Mouse (Mus musculus) erythroid progenitor cell, adult 5-6 weeks (primary cell): ENCODE data around the gene Olfr822. TPM values are rescaled to one million over a fixed set of nuclear protein-coding genes. Genes with fewer than 3 reads are reported as not detected.
"Not testable (repeated sequence)": the region's sequence is repeated elsewhere in the genome, so short reads cannot be mapped to it uniquely, and the experiment has no call there.

Experiments
- ATAC-seq: replicated peaks from 2 replicates; pipeline ENCODE4 v1.8.0; 2016; ENCODE audit warnings: moderate number of reproducible peaks, mild to moderate bottlenecking, moderate TSS enrichment, inconsistent platforms; ENCODE audit not compliant: poor library complexity, low FRiP score, severe bottlenecking
- total RNA-seq, 2 experiments: library from RNA; stranded (forward) in 1 of 2; stranded (reverse) in 1 of 2; fragments of 150-400 nt in 1 of 2; fragments of 186-747, 209-891 nt in 1 of 2; gene quantifications; 2 replicates each; pipeline versions ENCODE4 v1.2.3 to v1.2.4; 2015 to 2017; ENCODE audit warnings: low replicate concordance in 2 of 2

Olfr822 gene
- total RNA-seq (2015; ENCODE audit: low replicate concordance) = not detected in 2 replicates
- total RNA-seq (2017; ENCODE audit: low replicate concordance) = not detected in 2 replicates

DNA sequence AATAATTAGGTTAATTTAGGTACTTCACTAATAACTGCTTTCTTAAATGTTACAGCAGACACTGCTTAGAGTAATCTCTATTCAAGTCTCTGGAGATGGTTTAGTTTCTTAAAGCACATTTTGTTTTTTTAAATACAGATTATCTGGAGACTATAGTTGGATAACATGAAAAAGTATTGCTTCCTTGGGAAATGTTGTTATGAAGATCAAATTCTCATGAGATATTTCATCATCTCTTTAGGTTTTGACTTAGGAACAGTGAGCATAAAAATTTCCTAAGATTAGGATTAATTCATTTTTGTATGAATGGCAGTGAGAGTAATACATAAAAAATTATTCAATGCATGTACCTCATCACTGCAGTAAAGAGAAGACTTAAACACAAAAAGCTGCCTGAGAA, at the start of gene Olfr822:
TSS of gene Olfr822 (plus strand) at position 301 of the 400 bp plus-strand sequence.
- no peak for ATAC-seq

DNA sequence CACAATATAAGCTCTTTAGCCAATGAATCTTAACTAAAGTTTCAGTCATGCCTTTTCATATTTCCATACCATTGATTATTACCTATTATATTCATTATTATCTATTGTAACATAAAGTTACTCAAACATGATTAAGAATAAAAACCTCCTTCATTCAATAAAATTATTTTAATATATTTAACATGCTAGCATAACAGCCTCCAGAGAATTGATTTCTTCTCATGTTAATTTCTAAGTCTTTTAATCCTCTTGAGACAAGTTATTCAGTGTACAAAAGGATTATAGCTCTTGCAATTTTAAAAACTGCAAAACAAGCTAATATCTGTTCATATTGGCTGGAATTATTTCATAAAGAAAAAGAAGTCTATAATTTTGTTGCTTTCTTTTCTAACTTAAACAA, 41.0 kb upstream of the Olfr822 start, which contains the start of gene Olfr821:
TSS of gene Olfr821 (plus strand) at position 301 of the 400 bp plus-strand sequence.
- ATAC-seq = no peak

DNA sequence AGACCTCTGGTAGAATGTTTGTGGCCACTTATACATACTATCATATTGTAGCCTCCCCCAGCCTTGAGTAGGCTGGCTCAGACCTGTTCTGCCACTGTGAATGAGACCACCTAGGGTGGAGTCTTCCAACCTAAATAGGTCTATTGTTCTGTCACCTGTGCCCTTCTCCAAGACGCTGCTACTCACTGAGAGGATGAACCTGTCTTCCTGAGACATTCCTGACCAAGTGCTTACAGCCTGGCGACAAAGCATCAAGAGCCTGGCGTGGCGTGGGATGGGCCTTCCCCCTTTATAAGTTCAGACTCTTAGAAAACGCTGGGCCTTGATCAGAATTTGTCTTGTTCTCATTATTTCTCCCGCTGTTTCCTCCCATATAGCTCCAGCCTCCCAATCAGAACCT, 33.9 kb upstream of the Olfr822 start:
- ATAC-seq = no peak

DNA sequence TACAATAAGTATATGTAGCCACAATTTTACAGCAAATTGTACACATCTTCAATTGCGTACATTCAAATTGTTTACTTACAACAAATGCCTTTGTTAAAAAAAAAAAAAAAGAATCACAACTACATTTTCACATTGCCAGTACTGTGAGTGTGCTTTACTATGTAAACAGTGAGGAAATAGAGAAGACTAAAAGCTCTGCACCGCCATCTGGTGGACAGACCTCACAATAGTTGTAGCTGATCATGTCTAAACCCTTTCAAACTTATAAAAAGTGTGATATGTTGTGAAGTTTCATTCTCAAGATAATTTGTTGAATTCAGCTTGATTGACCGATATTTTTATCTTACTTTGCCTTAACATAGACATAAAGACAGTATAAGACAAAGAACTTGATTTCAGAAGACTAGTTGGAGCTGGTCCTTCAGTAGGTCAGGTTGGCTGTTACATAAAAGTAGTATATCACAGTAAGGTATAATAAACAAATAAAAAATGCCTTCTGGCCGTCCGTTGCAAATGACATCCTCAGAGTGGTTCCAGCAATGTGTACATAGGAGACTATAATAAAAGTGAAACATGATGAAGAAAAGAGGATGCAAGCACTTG, 21.9 kb downstream of the Olfr822 start:
- no peak for ATAC-seq

DNA sequence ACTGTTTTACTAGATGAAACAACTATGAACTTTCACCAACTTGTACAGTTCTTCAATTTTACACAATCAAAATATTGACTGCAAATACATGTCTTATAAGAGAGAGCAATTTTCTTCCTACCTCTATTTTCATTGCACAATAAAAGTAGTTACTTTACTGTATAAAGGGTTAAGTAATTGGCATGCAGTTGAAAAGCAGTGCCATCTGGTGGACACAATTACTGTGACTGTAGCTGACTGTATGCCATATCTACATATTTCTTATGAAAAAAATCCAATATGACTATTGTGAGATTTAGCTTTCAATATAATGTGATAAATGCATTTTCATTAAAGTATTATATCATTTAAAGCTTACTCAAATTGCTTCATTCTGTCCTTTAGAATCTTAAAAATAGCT, 25.1 kb downstream of the Olfr822 start:
- ATAC-seq = no peak

DNA sequence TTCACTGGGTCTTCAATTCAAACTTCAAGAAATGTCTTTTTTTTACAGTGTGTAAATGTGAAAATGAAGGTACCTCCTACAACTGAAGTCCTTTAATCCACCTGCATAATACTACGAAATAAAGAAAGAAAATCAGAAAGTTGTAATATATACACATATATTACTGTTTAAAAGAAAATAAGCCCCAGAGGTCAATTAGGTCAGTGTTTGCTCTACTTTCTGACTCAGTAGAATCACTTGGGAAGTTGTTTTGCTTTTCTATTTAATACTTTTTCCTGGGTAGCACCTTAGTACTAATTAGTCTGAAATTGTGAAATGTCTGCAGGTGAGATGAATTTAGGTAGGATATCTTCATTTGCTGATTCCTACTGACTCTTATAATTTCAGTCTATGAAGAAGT, 44.3 kb downstream of the Olfr822 start, which contains the start of gene Olfr823:
TSS of gene Olfr823 (minus strand) at position 101 of the 400 bp plus-strand sequence.
- ATAC-seq = not testable (repeated sequence)

DNA sequence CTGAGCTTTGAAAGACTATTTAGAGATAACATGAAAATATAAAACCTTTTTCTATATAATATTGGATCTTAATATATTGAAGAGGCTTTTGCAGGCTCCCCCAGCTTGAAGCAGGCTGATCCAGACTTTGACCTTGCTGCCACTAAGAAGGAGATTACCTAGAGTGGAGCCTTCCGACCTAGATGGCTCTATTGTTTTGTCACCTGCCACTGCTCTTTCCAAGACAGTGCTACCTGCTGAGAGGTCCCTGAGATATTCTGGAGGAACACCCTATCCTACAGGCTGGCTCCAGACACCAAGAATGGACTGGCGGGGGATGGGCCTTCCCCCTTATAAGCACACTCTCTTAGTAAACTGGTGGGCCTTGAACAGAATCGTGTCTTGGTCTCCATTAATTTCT, 45.0 kb downstream of the Olfr822 start:
- not testable (repeated sequence) for ATAC-seq

Other genes starting within 250 kb of the Olfr822 start
- not detected in 2 replicates for gene Olfr812, start 225.1 kb upstream of the Olfr822 start, total RNA-seq (2015; ENCODE audit: low replicate concordance)
- gene Olfr812, start 225.1 kb upstream of the Olfr822 start, total RNA-seq (2017; ENCODE audit: low replicate concordance) = not detected in 2 replicates
- gene Olfr813, start 215.8 kb upstream of the Olfr822 start, total RNA-seq (2015; ENCODE audit: low replicate concordance) = not detected in 2 replicates
- gene Olfr813, start 215.8 kb upstream of the Olfr822 start, total RNA-seq (2017; ENCODE audit: low replicate concordance) = not detected in 2 replicates
- gene Olfr814, start 191.4 kb upstream of the Olfr822 start, total RNA-seq (2015; ENCODE audit: low replicate concordance) = not detected in 2 replicates
- gene Olfr814, start 191.4 kb upstream of the Olfr822 start, total RNA-seq (2017; ENCODE audit: low replicate concordance) = not detected in 2 replicates
- gene Olfr815, start 165.3 kb upstream of the Olfr822 start, total RNA-seq (2015; ENCODE audit: low replicate concordance) = not detected in 2 replicates
- not detected in 2 replicates for gene Olfr815, start 165.3 kb upstream of the Olfr822 start, total RNA-seq (2017; ENCODE audit: low replicate concordance)
- gene Olfr816, start 155.6 kb upstream of the Olfr822 start, total RNA-seq (2015; ENCODE audit: low replicate concordance) = not detected in 2 replicates
- gene Olfr816, start 155.6 kb upstream of the Olfr822 start, total RNA-seq (2017; ENCODE audit: low replicate concordance) = not detected in 2 replicates
- not detected in 2 replicates for gene Olfr818, start 122.1 kb upstream of the Olfr822 start, total RNA-seq (2015; ENCODE audit: low replicate concordance)
- gene Olfr818, start 122.1 kb upstream of the Olfr822 start, total RNA-seq (2017; ENCODE audit: low replicate concordance) = not detected in 2 replicates
- not detected in 2 replicates for gene Olfr819, start 103.9 kb upstream of the Olfr822 start, total RNA-seq (2015; ENCODE audit: low replicate concordance)
- not detected in 2 replicates for gene Olfr819, start 103.9 kb upstream of the Olfr822 start, total RNA-seq (2017; ENCODE audit: low replicate concordance)
- not detected in 2 replicates for gene Olfr247, start 95.1 kb upstream of the Olfr822 start, total RNA-seq (2015; ENCODE audit: low replicate concordance)
- not detected in 2 replicates for gene Olfr247, start 95.1 kb upstream of the Olfr822 start, total RNA-seq (2017; ENCODE audit: low replicate concordance)
- not detected in 2 replicates for gene Gm10310, start 86.1 kb upstream of the Olfr822 start, total RNA-seq (2015; ENCODE audit: low replicate concordance)
- not detected in 2 replicates for gene Gm10310, start 86.1 kb upstream of the Olfr822 start, total RNA-seq (2017; ENCODE audit: low replicate concordance)
- not detected in 2 replicates for gene Olfr820, start 58.6 kb upstream of the Olfr822 start, total RNA-seq (2015; ENCODE audit: low replicate concordance)
- not detected in 2 replicates for gene Olfr820, start 58.6 kb upstream of the Olfr822 start, total RNA-seq (2017; ENCODE audit: low replicate concordance)
- gene Olfr821, start 40.9 kb upstream of the Olfr822 start, total RNA-seq (2015; ENCODE audit: low replicate concordance) = not detected in 2 replicates
- gene Olfr821, start 40.9 kb upstream of the Olfr822 start, total RNA-seq (2017; ENCODE audit: low replicate concordance) = not detected in 2 replicates
- gene Olfr823, start 44.2 kb downstream of the Olfr822 start, total RNA-seq (2015; ENCODE audit: low replicate concordance) = not detected in 2 replicates
- gene Olfr823, start 44.2 kb downstream of the Olfr822 start, total RNA-seq (2017; ENCODE audit: low replicate concordance) = not detected in 2 replicates
- not detected in 2 replicates for gene Olfr824, start 58.8 kb downstream of the Olfr822 start, total RNA-seq (2015; ENCODE audit: low replicate concordance)
- gene Olfr824, start 58.8 kb downstream of the Olfr822 start, total RNA-seq (2017; ENCODE audit: low replicate concordance) = not detected in 2 replicates
- not detected in 2 replicates for gene Olfr825, start 95.6 kb downstream of the Olfr822 start, total RNA-seq (2015; ENCODE audit: low replicate concordance)
- not detected in 2 replicates for gene Olfr825, start 95.6 kb downstream of the Olfr822 start, total RNA-seq (2017; ENCODE audit: low replicate concordance)
- not detected in 2 replicates for gene Olfr826, start 113.0 kb downstream of the Olfr822 start, total RNA-seq (2015; ENCODE audit: low replicate concordance)
- gene Olfr826, start 113.0 kb downstream of the Olfr822 start, total RNA-seq (2017; ENCODE audit: low replicate concordance) = not detected in 2 replicates
- gene Olfr827, start 143.2 kb downstream of the Olfr822 start, total RNA-seq (2015; ENCODE audit: low replicate concordance) = not detected in 2 replicates
- not detected in 2 replicates for gene Olfr827, start 143.2 kb downstream of the Olfr822 start, total RNA-seq (2017; ENCODE audit: low replicate concordance)
- not detected in 2 replicates for gene Neurod4, start 209.0 kb downstream of the Olfr822 start, total RNA-seq (2015; ENCODE audit: low replicate concordance)
- not detected in 2 replicates for gene Neurod4, start 209.0 kb downstream of the Olfr822 start, total RNA-seq (2017; ENCODE audit: low replicate concordance)